In the genomic region with DNA sequence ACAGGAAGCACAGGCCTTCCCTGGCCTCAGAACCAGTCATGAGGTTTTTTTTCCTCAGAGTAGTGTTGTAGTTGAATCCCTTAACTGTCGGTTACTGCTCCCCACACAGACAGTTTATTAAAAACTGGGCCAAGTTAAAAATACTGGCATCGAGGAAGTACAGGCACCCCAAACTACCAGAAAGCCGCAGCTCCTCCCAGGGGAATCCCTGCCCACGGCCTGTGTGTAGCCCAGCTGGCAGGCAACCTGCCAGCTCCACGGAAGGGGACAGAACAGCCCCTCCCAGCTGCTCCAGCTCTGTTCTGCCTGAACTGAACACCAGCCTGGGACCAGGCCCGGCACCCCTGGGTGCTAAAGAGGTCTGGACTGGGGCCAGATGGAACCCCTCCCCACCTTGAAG, we compare ENCODE assay signal across 9 mouse cellular contexts. TPM values are rescaled to one million over a fixed set of nuclear protein-coding genes. Genes with fewer than 3 reads are reported as not detected.
DNase-seq lines count a peak whose midpoint lies in the region; ATAC-seq and TF ChIP-seq lines count a peak whose summit lies in the region.
"Had no signal": no experiment of that assay in that cellular context is flagged by ENCODE, and none has a peak within 500 bp of the region (broad histone marks: within the 10 kb centered on the region; RNA-seq: fewer than 3 reads in every experiment).

No protein-coding gene starts in this region.

- H3K36me3 ChIP-seq in heart, embryonic 12.5 days = no peaks in the 10 kb centered on the region
- no peaks in the 10 kb centered on the region for H3K36me3 ChIP-seq in thymus, adult 2 months (ENCODE audit: control insufficient read depth, insufficient read depth, low read length)

- no peak overlapping the region for H3K4me2 ChIP-seq in heart, embryonic 12.5 days

- TF ChIP-seq POLR2A in thymus, adult 2 months (IDR thresholded peaks at IDR 0.05; ENCODE audit: control insufficient read depth, extremely low read depth, insufficient read depth, low read length, poor library complexity) = no peak

- WGBS in heart, embryonic 12.5 days = 49% methylated on average over 6 of the region's 6 CpGs
- WGBS in thymus, adult 2 months = 3% methylated on average over 6 of the region's 6 CpGs

- H3K9me3 ChIP-seq in heart, embryonic 12.5 days (replicated peaks) = no peaks in the 10 kb centered on the region

- H3K9ac ChIP-seq in heart, embryonic 12.5 days = 0 out of 2 replicates have a peak overlapping the region, but pooled peaks have one; percentile 3

- ATAC-seq in heart, embryonic 12.5 days (ENCODE audit: insufficient number of reproducible peaks, low FRiP score) = no peak

- TF ChIP-seq CTCF in thymus, adult 2 months (IDR thresholded peaks at IDR 0.05; ENCODE audit: borderline replicate concordance, control insufficient read depth, extremely low read depth, insufficient read depth, low read length, poor library complexity) = no peak

- no peak overlapping the region for H3K4me3 ChIP-seq in heart, embryonic 12.5 days
- no peak overlapping the region for H3K4me3 ChIP-seq in thymus, adult 2 months (ENCODE audit: control insufficient read depth, insufficient read depth, low read length)
- H3K4me3 ChIP-seq: erythroblast, embryonic 14.5 days had no signal

- H3K27ac ChIP-seq in heart, embryonic 12.5 days (ENCODE audit: poor library complexity, severe bottlenecking) = no peak overlapping the region
- H3K27ac ChIP-seq in thymus, adult 2 months (ENCODE audit: control insufficient read depth, insufficient read depth, low read length) = no peak overlapping the region

- no peak for DNase-seq in heart, adult 8-10 months (ENCODE audit: low spot score)
- DNase-seq in B cell, adult 2 months = peak; percentile 70 to 74
- DNase-seq in frontal cortex, postnatal 36 days (ENCODE audit: low spot score in 2 of 2) = peak; percentile 61 to 63
- peak; percentile 46 to 75 for DNase-seq in lung, postnatal 4 days
- no peak for DNase-seq in thymus, adult 2 months
- DNase-seq in embryo, embryonic 10 days (ENCODE audit: low spot score) = no peak
- DNase-seq in embryo, embryonic 11 days = no peak

- peaks cover 18% of the 10 kb centered on the region for H3K27me3 ChIP-seq in heart, embryonic 12.5 days (replicated peaks)
- no peaks in the 10 kb centered on the region; the same call in 1 of the 2 replicates for H3K27me3 ChIP-seq in thymus, adult 2 months (ENCODE audit: control insufficient read depth, insufficient read depth, low read length)

- peaks cover 57% of the 10 kb centered on the region for H3K4me1 ChIP-seq in heart, embryonic 12.5 days (replicated peaks)
- H3K4me1 ChIP-seq in thymus, adult 2 months (replicated peaks; ENCODE audit: control insufficient read depth, insufficient read depth, low read length) = peaks cover 32% of the 10 kb centered on the region

RNA-seq across cellular contexts. Expression of a gene that starts 11.3 kb away (rescaled TPM):
- polyA plus RNA-seq in heart, embryonic 12.5 days (2016; fragmentation: Nextera tagmentation; extraction: Ambion mirVana) = 61.1 and 69.0 TPM in 2 replicates
- under 1 TPM in 3 of 4 experiments, not detected in 1; 0.23 to 0.69 (median 0.47) TPM for total RNA-seq in heart, adult 8-10 months (2022)
- polyA plus RNA-seq in thymus, adult 2 months (2012; rRNA removed) = 2.2 and 4.1 TPM in 2 replicates

Comparison
In these comparisons a context has a peak if more than half of its experiments do, and no peak if none do; other contexts are left out.
1. DNase-seq: peak in B cell, adult 2 months (2 of 2), frontal cortex, postnatal 36 days (2 of 2) and lung, postnatal 4 days (2 of 2); none in heart, adult 8-10 months (single experiment), thymus, adult 2 months (single experiment), embryo, embryonic 10 days (single experiment) and embryo, embryonic 11 days (single experiment).
2. RNA of a gene that starts 11.3 kb away (polyA plus RNA-seq): 61.1 to 69.0 TPM in heart, embryonic 12.5 days; 2.2 to 4.1 TPM in thymus, adult 2 months; every median in the first group is over 10 times any median in the second.